Mouse (Mus musculus): Measurements from ENCODE around the gene Clec2l. TPM values are rescaled to one million over a fixed set of nuclear protein-coding genes. Genes with fewer than 3 reads are reported as not detected.

Clec2l gene
- total RNA-seq (2017), result not detected in 3 replicates

- no peak for ATAC-seq (replicated peaks; ENCODE audit: insufficient number of reproducible peaks, low FRiP score, low TSS enrichment, poor library complexity, severe bottlenecking)
Measured at GRCm38 (mm10) chr6:38662714-38663615, at the start of gene Clec2l. Gene Clec2l, plus strand, starts transcription at chr6:38663069.

GRCm38 (mm10) chr6:38622406-38622805 lies 40.5 kb upstream of the Clec2l start:
- ATAC-seq (replicated peaks; ENCODE audit: insufficient number of reproducible peaks, low FRiP score, low TSS enrichment, poor library complexity, severe bottlenecking), result no peak

- ATAC-seq (replicated peaks; ENCODE audit: insufficient number of reproducible peaks, low FRiP score, low TSS enrichment, poor library complexity, severe bottlenecking), result no peak
Measured at GRCm38 (mm10) chr6:38623457-38623856, 39.4 kb upstream of the Clec2l start.

GRCm38 (mm10) chr6:38624439-38624838 lies 38.4 kb upstream of the Clec2l start:
- no peak for ATAC-seq (replicated peaks; ENCODE audit: insufficient number of reproducible peaks, low FRiP score, low TSS enrichment, poor library complexity, severe bottlenecking)

- no peak for ATAC-seq (replicated peaks; ENCODE audit: insufficient number of reproducible peaks, low FRiP score, low TSS enrichment, poor library complexity, severe bottlenecking)
Measured at GRCm38 (mm10) chr6:38626086-38626485, 36.8 kb upstream of the Clec2l start.

GRCm38 (mm10) chr6:38627081-38627480 lies 35.8 kb upstream of the Clec2l start:
- ATAC-seq (replicated peaks; ENCODE audit: insufficient number of reproducible peaks, low FRiP score, low TSS enrichment, poor library complexity, severe bottlenecking), result no peak

GRCm38 (mm10) chr6:38627486-38627885 lies 35.4 kb upstream of the Clec2l start:
- ATAC-seq (replicated peaks; ENCODE audit: insufficient number of reproducible peaks, low FRiP score, low TSS enrichment, poor library complexity, severe bottlenecking), result no peak

GRCm38 (mm10) chr6:38629556-38629955 lies 33.3 kb upstream of the Clec2l start:
- ATAC-seq (replicated peaks; ENCODE audit: insufficient number of reproducible peaks, low FRiP score, low TSS enrichment, poor library complexity, severe bottlenecking), result no peak

- no peak for ATAC-seq (replicated peaks; ENCODE audit: insufficient number of reproducible peaks, low FRiP score, low TSS enrichment, poor library complexity, severe bottlenecking)
Measured at GRCm38 (mm10) chr6:38632826-38633225, 30.0 kb upstream of the Clec2l start.

- ATAC-seq (replicated peaks; ENCODE audit: insufficient number of reproducible peaks, low FRiP score, low TSS enrichment, poor library complexity, severe bottlenecking), result no peak
Measured at GRCm38 (mm10) chr6:38634461-38634860, 28.4 kb upstream of the Clec2l start.

GRCm38 (mm10) chr6:38635941-38636851 lies 26.7 kb upstream of the Clec2l start:
- ATAC-seq (replicated peaks; ENCODE audit: insufficient number of reproducible peaks, low FRiP score, low TSS enrichment, poor library complexity, severe bottlenecking), result no peak

GRCm38 (mm10) chr6:38636852-38637618 lies 25.8 kb upstream of the Clec2l start, which contains the start of gene Klrg2:
Gene Klrg2, minus strand, starts transcription at chr6:38637242.
- 0 out of 2 replicates have a peak, but pooled peaks have one; percentile 5 for ATAC-seq (replicated peaks; ENCODE audit: insufficient number of reproducible peaks, low FRiP score, low TSS enrichment, poor library complexity, severe bottlenecking)

- ATAC-seq (replicated peaks; ENCODE audit: insufficient number of reproducible peaks, low FRiP score, low TSS enrichment, poor library complexity, severe bottlenecking), result no peak
Measured at GRCm38 (mm10) chr6:38640401-38640800, 22.5 kb upstream of the Clec2l start.

- peak; percentile 54 for ATAC-seq (replicated peaks; ENCODE audit: insufficient number of reproducible peaks, low FRiP score, low TSS enrichment, poor library complexity, severe bottlenecking)
Measured at GRCm38 (mm10) chr6:38641228-38641627, 21.6 kb upstream of the Clec2l start.

- ATAC-seq (replicated peaks; ENCODE audit: insufficient number of reproducible peaks, low FRiP score, low TSS enrichment, poor library complexity, severe bottlenecking), result no peak
Measured at GRCm38 (mm10) chr6:38641645-38642044, 21.2 kb upstream of the Clec2l start.

GRCm38 (mm10) chr6:38642593-38642992 lies 20.3 kb upstream of the Clec2l start:
- ATAC-seq (replicated peaks; ENCODE audit: insufficient number of reproducible peaks, low FRiP score, low TSS enrichment, poor library complexity, severe bottlenecking), result no peak

GRCm38 (mm10) chr6:38643039-38643438 lies 19.8 kb upstream of the Clec2l start:
- no peak for ATAC-seq (replicated peaks; ENCODE audit: insufficient number of reproducible peaks, low FRiP score, low TSS enrichment, poor library complexity, severe bottlenecking)

- ATAC-seq (replicated peaks; ENCODE audit: insufficient number of reproducible peaks, low FRiP score, low TSS enrichment, poor library complexity, severe bottlenecking), result no peak
Measured at GRCm38 (mm10) chr6:38649545-38649944, 13.3 kb upstream of the Clec2l start.

Measured in monocyte, adult 5-6 weeks (primary cell).